Comparison of ENCODE assay signal across 8 mouse cellular contexts in genomic region chr13:85189644-85190121, GRCm38 (mm10). TPM values are rescaled to one million over a fixed set of nuclear protein-coding genes. Genes with fewer than 3 reads are reported as not detected.
A peak's percentile ranks its signal among the peaks of the same experiment; 100 is the strongest.
DNase-seq lines count a peak whose midpoint lies in the region; ATAC-seq and TF ChIP-seq lines count a peak whose summit lies in the region.

No protein-coding gene starts in this region.

- no peaks in the 10 kb centered on the region for H3K4me1 ChIP-seq in heart, embryonic 10.5 days
- H3K4me1 ChIP-seq in CH12.LX (ENCODE audit: control insufficient read depth in 1 of 2, insufficient read depth in 2 of 2), result peaks cover 0 to 12% of the 10 kb centered on the region in 2 experiments; a peak in 2 of 4 replicates
- no peaks in the 10 kb centered on the region for H3K4me1 ChIP-seq in embryonic facial prominence, embryonic 12.5 days
- 0 out of 2 replicates have a peak, but pooled peaks cover 4% of the 10 kb centered on the region for H3K4me1 ChIP-seq in intestine, embryonic 14.5 days (replicated peaks; ENCODE audit: control insufficient read depth, insufficient read depth, low read length)
- peaks cover 19% of the 10 kb centered on the region for H3K4me1 ChIP-seq in megakaryocyte, embryonic 14.5 days

- WGBS in heart, embryonic 10.5 days, result 2% methylated on average over 17 of the region's 17 CpGs
- WGBS in embryonic facial prominence, embryonic 12.5 days, result 1% methylated on average over 17 of the region's 17 CpGs
- 2% methylated on average over 17 of the region's 17 CpGs for WGBS in intestine, embryonic 14.5 days

- no peaks in the 10 kb centered on the region for H3K27me3 ChIP-seq in heart, embryonic 10.5 days (ENCODE audit: insufficient read depth, poor library complexity, severe bottlenecking)
- H3K27me3 ChIP-seq in CH12.LX (replicated peaks), result no peaks in the 10 kb centered on the region
- no peaks in the 10 kb centered on the region for H3K27me3 ChIP-seq in embryonic facial prominence, embryonic 12.5 days
- H3K27me3 ChIP-seq in intestine, embryonic 14.5 days (replicated peaks; ENCODE audit: control insufficient read depth, insufficient read depth, low read length), result no peaks in the 10 kb centered on the region
- no peaks in the 10 kb centered on the region for H3K27me3 ChIP-seq in megakaryocyte, embryonic 14.5 days (replicated peaks)

- peak; percentile 83 for ATAC-seq in embryonic facial prominence, embryonic 12.5 days (ENCODE audit: insufficient number of reproducible peaks, insufficient read depth, low FRiP score, low TSS enrichment)
- ATAC-seq in intestine, embryonic 14.5 days (replicated peaks; ENCODE audit: low FRiP score, low TSS enrichment, low read depth), result peak; percentile 85

- peak overlapping the region; percentile 92 for H3K27ac ChIP-seq in heart, embryonic 10.5 days
- peak overlapping the region; percentile 42 for H3K27ac ChIP-seq in CH12.LX (ENCODE audit: insufficient read depth, low read depth)
- H3K27ac ChIP-seq in embryonic facial prominence, embryonic 12.5 days, result peak overlapping the region; percentile 67
- H3K27ac ChIP-seq in intestine, embryonic 14.5 days (ENCODE audit: low read depth), result peak overlapping the region; percentile 54; the same call in 1 of the 2 replicates

- intact Hi-C loops in heart, postnatal 36 days (cut with DNase I), result loop anchor here (1.0 to 10.0 kb wide), 2 partner anchors 100 to 855 kb away; partner anchors contain the start of genes Cox7c and Rasa1

- peak overlapping the region; percentile 17 for H3K4me2 ChIP-seq in CH12.LX (ENCODE audit: insufficient read depth, low read depth, poor library complexity, severe bottlenecking)
- peak overlapping the region; percentile 60 for H3K4me2 ChIP-seq in embryonic facial prominence, embryonic 12.5 days (replicated peaks)
- H3K4me2 ChIP-seq in intestine, embryonic 14.5 days (ENCODE audit: low read length), result peak overlapping the region; percentile 68

- dilution Hi-C loops in CH12.LX (cut with MboI; ENCODE audit: extremely low pct_ligation_motif_present, extremely low pct_unique_long_range_greater_than_20kb, low sequenced_read_pairs), result no loop called here

- no peak for TF ChIP-seq POLR2A in CH12.LX (IDR thresholded peaks at IDR 0.05; ENCODE audit: low read depth, low read length)

- in situ Hi-C loops in CH12.LX (cut with MboI; ENCODE audit: low pct_ligation_motif_present, low pct_unique_long_range_greater_than_20kb, low sequenced_read_pairs), result no loop called here

- peak overlapping the region; percentile 55 for H3K9ac ChIP-seq in CH12.LX (ENCODE audit: insufficient read depth, low read depth)
- peak overlapping the region; percentile 83 for H3K9ac ChIP-seq in embryonic facial prominence, embryonic 12.5 days
- peak overlapping the region; percentile 84 for H3K9ac ChIP-seq in intestine, embryonic 14.5 days (ENCODE audit: low read length)

- H3K9me3 ChIP-seq in heart, embryonic 10.5 days, result no peaks in the 10 kb centered on the region
- no peaks in the 10 kb centered on the region for H3K9me3 ChIP-seq in CH12.LX (replicated peaks; ENCODE audit: low read length)
- no peaks in the 10 kb centered on the region for H3K9me3 ChIP-seq in embryonic facial prominence, embryonic 12.5 days
- H3K9me3 ChIP-seq in intestine, embryonic 14.5 days (ENCODE audit: control insufficient read depth, low read length), result no peaks in the 10 kb centered on the region
- H3K9me3 ChIP-seq in megakaryocyte, embryonic 14.5 days, result no peaks in the 10 kb centered on the region

- TF ChIP-seq CTCF in CH12.LX (conservative IDR thresholded peaks at IDR 0.05 in 1 of 2, IDR thresholded peaks at IDR 0.05 in 1 of 2; ENCODE audit: low read depth in 2 of 2, low read length in 2 of 2), result no peak

- peak overlapping the region; percentile 88 for H3K4me3 ChIP-seq in heart, embryonic 10.5 days
- H3K4me3 ChIP-seq in CH12.LX (replicated peaks in 1 of 3; ENCODE audit: low read depth in 2 of 3, low read length in 2 of 3, poor library complexity in 1 of 3), result peak overlapping the region; percentile 92 to 96 (median 92)
- peak overlapping the region; percentile 78 for H3K4me3 ChIP-seq in embryonic facial prominence, embryonic 12.5 days
- peak overlapping the region; percentile 87 for H3K4me3 ChIP-seq in intestine, embryonic 14.5 days (ENCODE audit: low read depth, low read length)
- peak overlapping the region; percentile 92 for H3K4me3 ChIP-seq in megakaryocyte, embryonic 14.5 days (replicated peaks)

- peak; percentile 11; the same call in 1 of the 2 replicates for TF ChIP-seq EP300 in CH12.LX (IDR thresholded peaks at IDR 0.05; ENCODE audit: low read length)

- TF ChIP-seq RAD21 in CH12.LX (IDR thresholded peaks at IDR 0.05; ENCODE audit: low read depth, low read length), result no peak

- H3K36me3 ChIP-seq in heart, embryonic 10.5 days, result peaks cover 29% of the 10 kb centered on the region
- peaks cover 9 to 26% of the 10 kb centered on the region in 2 experiments for H3K36me3 ChIP-seq in CH12.LX (replicated peaks in 1 of 2; ENCODE audit: control insufficient read depth in 1 of 2, insufficient read depth in 1 of 2, low read length in 1 of 2)
- H3K36me3 ChIP-seq in embryonic facial prominence, embryonic 12.5 days, result peaks cover 19% of the 10 kb centered on the region
- H3K36me3 ChIP-seq in intestine, embryonic 14.5 days (ENCODE audit: control insufficient read depth, insufficient read depth, low read length), result peaks cover 24% of the 10 kb centered on the region
- peaks cover 38% of the 10 kb centered on the region for H3K36me3 ChIP-seq in megakaryocyte, embryonic 14.5 days (replicated peaks; ENCODE audit: low read length)

- DNase-seq in heart, embryonic 10.5 days (ENCODE audit: low spot score), result peak; percentile 86
- no peak for DNase-seq in heart, postnatal 36 days
- DNase-seq in CH12.LX (ENCODE audit: extremely low read depth), result peak; percentile 58
- no peak for DNase-seq in intestine, embryonic 14.5 days (ENCODE audit: low spot score)
- DNase-seq in cerebellum, adult 9-10 months, result no peak
- no peak for DNase-seq in layer of hippocampus, postnatal 36 days

- no peaks in the 10 kb centered on the region for H3K79me2 ChIP-seq in CH12.LX (replicated peaks; ENCODE audit: control insufficient read depth, extremely low read depth, insufficient read depth, poor library complexity, severe bottlenecking)

TF ChIP-seq in CH12.LX, 34 proteins besides CTCF, POLR2A, EP300 and RAD21:
- peak; percentile 33; the same call in 1 of the 2 replicates for TF ChIP-seq ELF1 (IDR thresholded peaks at IDR 0.05; ENCODE audit: low read depth, low read length)
- peak; percentile 84 for TF ChIP-seq BHLHE40 (IDR thresholded peaks at IDR 0.05; ENCODE audit: low read depth, low read length)
- TF ChIP-seq SIN3A (IDR thresholded peaks at IDR 0.05; ENCODE audit: low read length), result no peak
- TF ChIP-seq ETS1 (conservative IDR thresholded peaks at IDR 0.05; ENCODE audit: low read depth, low read length), result 0 out of 2 replicates have a peak, but pooled peaks have one; percentile 22
- no peak for TF ChIP-seq JUND (conservative IDR thresholded peaks at IDR 0.05; ENCODE audit: low read depth, low read length)
- no peak for TF ChIP-seq MXI1 (IDR thresholded peaks at IDR 0.05; ENCODE audit: low read depth, low read length)
- TF ChIP-seq MYC (IDR thresholded peaks at IDR 0.05; ENCODE audit: low read depth, low read length), result 0 out of 2 replicates have a peak, but pooled peaks have one; percentile 40

RNA-seq across cellular contexts. Expression of gene Ccnh, which starts 0.5 kb away (rescaled TPM):
- 74.9 and 87.4 TPM in 2 replicates for polyA plus RNA-seq in heart, embryonic 10.5 days (2016; fragmentation: Nextera tagmentation; extraction: Ambion mirVana)
- 10 to 100 TPM; 29.7 to 31.3 TPM for total RNA-seq in heart, postnatal 36 days (2021)
- total RNA-seq in CH12.LX (2012; rRNA removed) (38.1 and 39.3 TPM in 2 replicates), CH12.LX (2014; rRNA removed) (85.4 and 99.9 TPM in 2 replicates)
- 106 and 109 TPM in 2 replicates for polyA plus RNA-seq in CH12.LX (2012; ENCODE audit: insufficient read length, low read depth)
- 102 and 104 TPM in 2 replicates for polyA plus RNA-seq in embryonic facial prominence, embryonic 12.5 days (2016; fragmentation: Nextera tagmentation; extraction: Ambion mirVana)
- polyA plus RNA-seq in intestine, embryonic 14.5 days (2014; fragmentation: Nextera tagmentation; extraction: Ambion mirVana), result 78.8 and 85.6 TPM in 2 replicates
- polyA plus RNA-seq in megakaryocyte, embryonic 14.5 days (2012; ENCODE audit: insufficient read depth, low replicate concordance), result 8.3 and 15.5 TPM in 2 replicates
- 10 to 100 TPM; 65.1 to 65.4 TPM for total RNA-seq in layer of hippocampus, postnatal 36 days (2021)

Comparison
In these comparisons a context has a peak if more than half of its experiments do, and no peak if none do; other contexts are left out.
1. DNase-seq: peak in heart, embryonic 10.5 days (single experiment) and CH12.LX (single experiment); none in heart, postnatal 36 days (0 of 2), intestine, embryonic 14.5 days (single experiment), cerebellum, adult 9-10 months (single experiment) and layer of hippocampus, postnatal 36 days (0 of 2).
2. H3K27ac ChIP-seq: peak in every context shown above with its lines; median percentile 92 in heart, embryonic 10.5 days; 67 in embryonic facial prominence, embryonic 12.5 days; 54 in intestine, embryonic 14.5 days; 42 in CH12.LX.
3. H3K4me2 ChIP-seq: peak in every context shown above with its lines; median percentile 68 in intestine, embryonic 14.5 days; 60 in embryonic facial prominence, embryonic 12.5 days; 17 in CH12.LX.
4. Peak in every context shown above with its lines, with median percentiles within 50 percentile points of each other: H3K4me3 ChIP-seq and H3K9ac ChIP-seq.